Mouse (Mus musculus) lung, postnatal 4 days (tissue): ENCODE data around the gene Cd300lb.
A peak's percentile ranks its signal among the peaks of the same experiment; 100 is the strongest.
"Not testable (repeated sequence)": the region's sequence is repeated elsewhere in the genome, so short reads cannot be mapped to it uniquely, and the experiment has no call there.

ENCODE experiments used
- DNase-seq, 2 experiments: peaks; one replicate each; pipeline ENCODE4 v3.0.0; 2021

Cd300lb gene

GRCm38 (mm10) chr11:114934144-114934543 is at the start of gene Cd300lb:
Cd300lb (minus strand) TSS chr11:114934386.
- DNase-seq, result no peak

GRCm38 (mm10) chr11:114981866-114982265 is 47.7 kb upstream of the Cd300lb start:
- DNase-seq, result no peak

- DNase-seq, result no peak
Measured at GRCm38 (mm10) chr11:114972726-114973125, 38.5 kb upstream of the Cd300lb start.

DNA sequence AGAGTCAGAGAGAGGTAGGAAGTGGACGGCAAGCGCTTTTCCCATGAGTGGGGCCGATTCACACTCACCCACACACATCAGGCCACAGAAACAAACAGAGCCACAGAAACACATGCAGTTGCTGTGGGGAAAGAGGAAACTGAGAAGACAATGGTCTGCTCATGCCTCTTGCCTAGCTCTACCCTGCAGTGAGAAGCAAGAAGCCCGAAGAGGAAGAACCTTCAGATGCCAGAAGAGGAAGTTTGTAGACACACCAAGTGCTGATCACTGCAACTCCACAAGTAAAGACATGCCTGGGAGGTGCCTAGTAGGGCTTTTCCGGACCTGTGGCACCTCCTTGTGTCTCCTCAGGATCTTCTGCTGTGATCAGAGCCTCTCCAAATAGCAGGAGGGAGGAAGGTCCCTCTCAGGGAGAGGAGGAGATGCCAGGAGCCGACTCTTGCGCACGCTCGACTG is 34.6 kb upstream of the Cd300lb start, which contains the start of gene Cd300c:
Cd300c (minus strand) TSS at position 406 of the 456 bp plus-strand sequence.
- peak; percentile 17 to 26 for DNase-seq

GRCm38 (mm10) chr11:114965182-114965828 is 31.1 kb upstream of the Cd300lb start:
- DNase-seq, result peak in 1 of 2 experiments; percentile 27

- no peak for DNase-seq
Measured at GRCm38 (mm10) chr11:114960369-114960768, 26.2 kb upstream of the Cd300lb start.

DNA sequence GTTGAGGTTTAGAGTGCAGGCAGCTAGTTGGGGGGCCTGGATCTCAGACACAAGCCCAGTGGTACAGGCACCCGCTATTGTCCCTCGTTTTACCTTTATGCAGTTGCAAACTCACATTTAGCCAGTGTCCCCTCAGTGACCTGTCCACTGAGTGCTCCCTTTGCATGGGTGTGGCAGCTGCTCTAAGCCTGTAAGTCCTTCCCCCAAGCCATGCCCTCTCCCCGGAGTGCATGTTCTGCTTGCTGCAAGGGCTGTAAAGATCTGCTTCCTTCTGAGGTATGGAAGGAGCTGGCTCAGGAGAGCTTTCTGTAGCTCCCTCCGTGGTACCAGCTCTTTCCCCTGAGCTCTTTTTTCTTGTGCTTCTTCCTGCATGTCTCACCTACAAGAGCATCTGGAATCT is 595 bp downstream of the Cd300lb start:
- DNase-seq, result peak; percentile 28 to 35

DNA sequence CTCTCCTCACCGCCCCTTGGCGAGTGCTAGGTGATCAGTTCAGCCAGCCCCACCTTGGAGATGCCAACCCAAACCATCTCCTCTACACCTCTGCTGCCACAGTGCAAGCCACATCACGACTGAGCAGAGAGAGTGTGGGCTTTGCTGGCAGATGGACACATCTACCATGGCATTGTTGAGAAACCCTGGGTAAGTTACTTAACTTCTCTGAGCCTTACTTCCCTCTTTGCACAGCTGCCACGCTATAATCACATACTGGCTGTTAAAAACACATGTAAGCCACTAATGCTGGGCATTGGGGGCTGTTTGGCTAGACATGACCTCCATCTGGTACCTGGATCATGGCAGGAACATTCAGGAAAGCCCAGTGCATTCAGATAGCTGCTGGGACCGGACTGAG is 3.1 kb downstream of the Cd300lb start:
- DNase-seq, result no peak

GRCm38 (mm10) chr11:114929581-114929980 is 4.6 kb downstream of the Cd300lb start:
- DNase-seq, result no peak

DNA sequence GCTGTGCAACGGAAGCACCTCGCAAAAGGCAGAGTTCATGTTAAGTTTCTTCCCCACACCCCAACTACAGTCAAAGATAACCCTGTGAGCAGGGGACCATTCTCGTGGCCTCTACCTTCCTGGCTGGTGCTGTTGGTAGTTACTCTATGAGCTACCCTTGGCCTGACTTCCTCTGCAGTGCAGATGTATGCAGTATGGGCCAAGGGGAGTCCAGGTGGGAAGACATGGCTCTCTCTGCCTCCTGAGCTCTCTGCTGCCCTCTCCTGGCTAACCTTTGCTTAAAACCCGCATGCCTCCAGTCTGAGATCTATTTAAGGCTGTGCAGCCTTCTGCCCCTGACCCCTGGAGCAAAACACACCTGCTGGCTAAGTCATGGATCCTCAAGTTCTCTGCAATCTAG is 10.2 kb downstream of the Cd300lb start:
- DNase-seq, result peak in 1 of 2 experiments; percentile 45

DNA sequence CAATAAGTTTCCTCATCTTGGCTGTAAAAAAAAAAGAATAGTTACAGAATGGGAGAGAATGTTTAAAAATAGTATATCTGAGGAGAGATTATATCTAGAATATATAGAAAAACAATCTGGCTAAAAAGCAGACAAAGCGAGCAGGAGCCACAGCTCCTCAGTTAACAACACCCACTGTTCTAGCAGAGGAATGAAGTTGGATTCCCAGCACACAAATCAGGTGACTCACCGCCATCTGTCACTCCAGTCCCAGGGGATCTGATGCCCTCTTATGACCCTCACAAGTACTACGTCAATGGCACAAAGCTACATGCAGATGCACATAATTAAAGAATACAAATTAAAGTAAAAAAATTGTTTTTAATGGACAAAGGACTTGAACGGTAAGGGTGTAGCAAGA is 11.7 kb downstream of the Cd300lb start:
- no peak for DNase-seq

- DNase-seq, result peak; percentile 50 to 55
Measured at GRCm38 (mm10) chr11:114917120-114917519, 17.1 kb downstream of the Cd300lb start.

DNA sequence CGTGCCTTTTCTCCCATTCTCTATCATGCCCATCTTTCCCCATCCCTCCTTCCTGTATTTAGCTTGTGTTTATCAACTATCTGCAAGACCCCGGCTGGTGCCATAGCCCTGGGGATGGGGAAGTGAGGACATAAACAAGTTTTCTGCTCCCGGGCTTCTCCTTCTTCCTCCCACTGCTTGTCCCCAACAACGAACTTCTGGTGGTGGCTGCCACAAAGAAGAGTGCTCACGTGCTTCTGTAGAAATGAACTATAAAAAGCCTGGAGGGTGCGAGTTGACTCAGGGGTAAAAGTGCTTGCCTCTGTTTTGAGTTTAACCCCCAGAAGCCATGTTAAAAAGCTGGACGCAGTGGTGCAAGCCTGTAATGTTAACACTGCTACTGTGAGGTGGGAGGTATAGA is 19.2 kb downstream of the Cd300lb start:
- peak; percentile 39 to 49 for DNase-seq

DNA sequence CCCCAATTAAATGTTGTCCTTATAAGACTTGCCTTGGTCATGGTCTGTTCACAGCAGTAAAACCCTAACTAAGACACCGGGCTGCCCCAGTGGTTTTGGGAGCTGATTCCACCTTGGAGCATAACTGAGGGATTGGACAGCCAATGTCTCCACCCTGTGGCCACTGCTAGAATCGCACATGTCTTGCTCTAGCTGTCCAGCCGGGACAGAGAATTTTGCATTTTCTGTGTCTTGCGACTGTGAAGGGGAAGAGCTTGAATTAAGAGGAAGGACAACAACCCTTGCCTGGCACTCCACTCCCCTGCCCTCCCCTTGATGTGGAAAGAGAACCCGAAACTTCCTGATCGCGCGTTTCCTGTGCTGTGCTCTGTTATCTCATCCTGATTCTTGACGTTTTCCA is 21.3 kb downstream of the Cd300lb start:
- peak; percentile 67 to 84 for DNase-seq

GRCm38 (mm10) chr11:114909538-114909937 is 24.6 kb downstream of the Cd300lb start:
- DNase-seq, result not testable (repeated sequence)

GRCm38 (mm10) chr11:114908086-114908485 is 26.1 kb downstream of the Cd300lb start:
- no peak for DNase-seq

DNA sequence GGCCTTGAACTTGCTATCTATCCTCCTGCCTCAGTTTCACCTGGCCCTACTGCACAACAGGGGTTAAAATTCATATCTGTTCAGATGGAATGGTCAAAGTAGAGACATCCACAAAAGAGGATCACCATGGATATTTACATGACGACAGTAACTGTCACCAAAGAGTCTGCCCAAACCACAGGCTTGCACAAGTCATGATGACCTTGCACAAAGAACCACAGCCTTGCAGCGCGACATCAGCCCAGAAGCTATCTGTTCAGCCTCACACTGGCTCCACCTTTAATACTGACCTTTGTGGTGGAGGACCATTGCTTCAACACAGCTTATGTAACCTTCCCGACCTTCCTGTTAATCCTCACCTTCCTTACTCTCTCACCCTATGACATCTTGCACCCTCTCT is 26.6 kb downstream of the Cd300lb start:
- DNase-seq, result peak; percentile 62 to 67

DNA sequence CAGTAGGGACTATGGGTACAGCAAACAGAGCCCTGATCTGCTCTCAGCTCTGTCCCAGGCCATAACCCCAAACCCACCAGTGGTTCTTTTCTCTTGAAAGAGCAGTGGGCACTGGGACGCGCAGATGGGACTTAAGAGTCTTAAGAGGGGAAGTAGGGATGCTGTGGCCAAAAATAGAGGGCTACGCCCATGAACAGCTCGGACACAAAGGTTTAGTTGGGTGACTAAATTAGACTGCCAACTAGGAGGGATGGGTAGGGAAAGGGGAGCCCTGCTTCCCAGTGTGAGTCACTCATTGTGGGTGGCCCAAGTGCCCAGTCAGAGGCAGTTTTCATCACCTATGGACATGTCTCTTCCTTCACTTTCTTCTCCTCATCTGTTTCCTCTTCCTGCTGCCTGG is 31.0 kb downstream of the Cd300lb start:
- DNase-seq, result no peak

DNA sequence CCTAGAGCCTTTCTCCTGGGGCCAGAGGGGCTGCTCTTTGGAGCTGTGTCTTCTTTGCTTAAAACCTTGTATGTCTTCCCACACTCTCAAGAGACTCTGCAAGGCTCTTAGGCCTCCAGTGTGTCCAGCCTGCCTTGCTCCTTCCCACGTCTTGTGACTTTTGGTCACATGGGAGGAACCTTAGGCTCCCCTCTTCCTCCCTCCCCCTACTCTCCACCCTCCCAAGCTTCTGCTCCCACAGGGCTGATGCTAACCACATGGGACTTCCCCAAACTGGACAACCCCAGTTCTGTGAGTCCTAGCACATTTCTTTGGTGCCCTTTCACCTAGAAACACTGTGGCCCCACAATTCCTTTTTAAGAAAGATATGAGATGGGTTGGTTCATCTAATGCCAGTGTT is 36.2 kb downstream of the Cd300lb start:
- DNase-seq, result peak; percentile 54 to 57

DNA sequence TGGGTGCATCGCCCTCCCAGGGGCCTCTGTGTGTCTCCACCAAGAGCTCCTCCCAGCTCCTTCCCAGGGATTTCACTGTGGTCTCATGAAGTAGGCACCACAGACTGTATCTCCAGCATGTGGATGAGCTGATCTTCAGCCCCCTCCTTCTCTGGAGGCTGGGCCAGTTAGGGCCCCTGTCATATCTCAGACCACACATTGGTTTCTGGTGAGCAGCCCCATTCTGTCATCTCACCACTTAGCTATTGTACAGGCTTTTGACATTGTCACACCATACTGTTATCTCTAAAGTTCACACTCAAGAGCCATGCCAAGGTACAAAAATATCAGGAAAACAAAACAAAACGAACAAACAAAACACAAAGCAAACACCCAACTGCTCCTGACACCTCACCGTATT is 38.1 kb downstream of the Cd300lb start:
- no peak for DNase-seq

- DNase-seq, result no peak
Measured at GRCm38 (mm10) chr11:114890542-114890941, 43.6 kb downstream of the Cd300lb start.

GRCm38 (mm10) chr11:114889991-114890518 is 44.1 kb downstream of the Cd300lb start, which contains the start of gene Cd300a:
Cd300a (plus strand) TSS chr11:114890041.
- DNase-seq, result peak; percentile 54 to 59

GRCm38 (mm10) chr11:114884380-114885100 is 49.6 kb downstream of the Cd300lb start:
- DNase-seq, result no peak

GRCm38 (mm10) chr11:114883251-114883789 is 50.9 kb downstream of the Cd300lb start:
- DNase-seq, result no peak
